Mouse (Mus musculus): Measurements from ENCODE around the gene Lct. TPM values are rescaled to one million over a fixed set of nuclear protein-coding genes. Genes with fewer than 3 reads are reported as not detected.
"Not testable (repeated sequence)": the region's sequence is repeated elsewhere in the genome, so short reads cannot be mapped to it uniquely, and the experiment has no call there.

Gene Lct
- polyA plus RNA-seq, 1 experiment from 2014 or later: 0.05 TPM

GRCm38 (mm10) chr1:128357452-128357851 lies 29.3 kb upstream of the Lct start:
- Histone ChIP-seq H3K27ac (ENCODE audit: low read depth, low read length) (no peak overlapping the region), H3K4me3 (ENCODE audit: low read depth, low read length) (no peak overlapping the region), H3K4me1 (ENCODE audit: control insufficient read depth, insufficient read depth, low read length) (peaks cover 6% of the 10 kb centered on the region; the same call in 1 of the 2 replicates), H3K4me2 (ENCODE audit: low read length) (peak overlapping the region; percentile 59), H3K9me3 (replicated peaks; ENCODE audit: control insufficient read depth, low read length) (no peaks in the 10 kb centered on the region), H3K27me3 (replicated peaks; ENCODE audit: control insufficient read depth, insufficient read depth, low read length) (no peaks in the 10 kb centered on the region), H3K9ac (ENCODE audit: low read length) (no peak overlapping the region), H3K36me3 (ENCODE audit: control insufficient read depth, insufficient read depth, low read length) (peaks cover 36% of the 10 kb centered on the region)
- DNase-seq (ENCODE audit: low spot score) (no peak), ATAC-seq (no peak)
- 60% methylated on average over 3 of the region's 3 CpGs for WGBS

GRCm38 (mm10) chr1:128353092-128353491 lies 25.0 kb upstream of the Lct start:
- H3K4me3 ChIP-seq (ENCODE audit: low read depth, low read length): no peak overlapping the region
- no peak for ATAC-seq
- WGBS: 87% methylated on average over 3 of the region's 3 CpGs

GRCm38 (mm10) chr1:128344232-128344631 lies 16.1 kb upstream of the Lct start:
- Histone ChIP-seq H3K27me3 (replicated peaks; ENCODE audit: control insufficient read depth, insufficient read depth, low read length) (no peaks in the 10 kb centered on the region), H3K36me3 (ENCODE audit: control insufficient read depth, insufficient read depth, low read length) (peaks cover 64% of the 10 kb centered on the region), H3K4me1 (ENCODE audit: control insufficient read depth, insufficient read depth, low read length) (no peaks in the 10 kb centered on the region), H3K27ac (ENCODE audit: low read depth, low read length) (no peak overlapping the region), H3K9ac (ENCODE audit: low read length) (no peak overlapping the region), H3K4me2 (ENCODE audit: low read length) (no peak overlapping the region), H3K4me3 (ENCODE audit: low read depth, low read length) (no peak overlapping the region), H3K9me3 (replicated peaks; ENCODE audit: control insufficient read depth, low read length) (no peaks in the 10 kb centered on the region)
- peak; percentile 21 for DNase-seq (ENCODE audit: low spot score)
- ATAC-seq: peak; percentile 67; the same call in 1 of the 2 replicates
- WGBS: 19% methylated on average over 10 of the region's 10 CpGs

More at GRCm38 (mm10) chr1:128353092-128353491, 25.0 kb upstream of the Lct start:
- no peak overlapping the region for H3K27ac ChIP-seq (ENCODE audit: low read depth, low read length)
- H3K4me1 ChIP-seq (ENCODE audit: control insufficient read depth, insufficient read depth, low read length): peaks cover 4% of the 10 kb centered on the region; the same call in 1 of the 2 replicates
- peaks cover 59% of the 10 kb centered on the region for H3K36me3 ChIP-seq (ENCODE audit: control insufficient read depth, insufficient read depth, low read length)
- H3K4me2 ChIP-seq (ENCODE audit: low read length): no peak overlapping the region
- no peaks in the 10 kb centered on the region for H3K9me3 ChIP-seq (replicated peaks; ENCODE audit: control insufficient read depth, low read length)
- H3K9ac ChIP-seq (ENCODE audit: low read length): no peak overlapping the region
- DNase-seq (ENCODE audit: low spot score): no peak
- no peaks in the 10 kb centered on the region for H3K27me3 ChIP-seq (replicated peaks; ENCODE audit: control insufficient read depth, insufficient read depth, low read length)

DNA sequence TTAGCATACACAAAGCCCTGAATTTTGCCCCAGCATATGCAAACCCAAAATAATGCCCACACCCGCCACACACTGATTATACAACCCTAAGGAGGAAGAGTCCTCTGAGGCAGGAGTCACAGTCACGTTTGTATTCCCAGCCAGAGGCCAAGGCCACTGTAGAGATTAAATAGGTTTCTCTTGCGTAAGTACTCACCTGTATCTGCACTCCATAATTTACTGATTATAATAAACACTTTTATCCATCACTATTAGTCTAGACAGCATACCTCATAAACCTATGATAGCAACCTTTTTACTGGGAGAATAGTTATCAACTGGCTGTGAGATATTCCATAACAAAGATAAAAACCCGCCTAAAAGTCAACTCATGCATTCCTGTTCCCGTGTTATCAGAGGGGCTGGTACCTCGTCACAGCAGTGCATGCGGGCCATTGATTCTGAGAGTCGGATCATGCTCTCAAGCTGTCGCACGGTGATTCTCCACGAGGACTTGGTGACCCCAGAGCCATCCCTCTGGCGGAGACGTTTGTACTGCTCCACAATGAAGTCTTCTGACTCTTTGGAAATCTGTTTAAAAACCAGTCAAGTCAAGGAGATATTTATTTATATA lies 9.7 kb upstream of the Lct start:
- DNase-seq (ENCODE audit: low spot score) (no peak), ATAC-seq (no peak)
- Histone ChIP-seq H3K36me3 (ENCODE audit: control insufficient read depth, insufficient read depth, low read length) (peaks cover 74% of the 10 kb centered on the region), H3K4me3 (ENCODE audit: low read depth, low read length) (no peak overlapping the region), H3K9me3 (replicated peaks; ENCODE audit: control insufficient read depth, low read length) (no peaks in the 10 kb centered on the region), H3K4me1 (ENCODE audit: control insufficient read depth, insufficient read depth, low read length) (no peaks in the 10 kb centered on the region), H3K27me3 (replicated peaks; ENCODE audit: control insufficient read depth, insufficient read depth, low read length) (no peaks in the 10 kb centered on the region), H3K4me2 (ENCODE audit: low read length) (no peak overlapping the region), H3K27ac (ENCODE audit: low read depth, low read length) (no peak overlapping the region), H3K9ac (ENCODE audit: low read length) (no peak overlapping the region)
- WGBS: 92% methylated on average over 13 of the region's 13 CpGs

DNA sequence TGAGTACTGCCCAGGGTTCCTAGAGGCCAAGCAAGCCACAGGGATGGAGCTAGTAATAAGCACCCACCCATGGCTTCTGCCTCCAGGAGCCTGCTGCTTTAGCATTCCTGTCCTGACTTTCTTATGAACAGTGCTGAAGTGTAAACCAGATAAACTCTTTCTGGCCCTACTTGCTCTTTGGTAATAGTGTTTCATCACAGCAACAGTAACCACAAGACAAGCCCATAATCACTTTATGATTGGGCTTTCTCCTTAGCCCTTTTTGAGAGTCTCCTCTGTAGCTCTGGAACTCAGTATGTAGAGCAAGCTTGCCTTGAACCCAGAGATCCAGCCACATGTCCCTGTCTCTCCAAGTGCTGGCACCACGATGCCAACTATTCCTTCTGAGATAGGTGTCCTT lies 2.2 kb upstream of the Lct start:
- no peaks in the 10 kb centered on the region for H3K27me3 ChIP-seq (replicated peaks; ENCODE audit: control insufficient read depth, insufficient read depth, low read length)
- no peaks in the 10 kb centered on the region for H3K4me1 ChIP-seq (ENCODE audit: control insufficient read depth, insufficient read depth, low read length)
- peaks cover 50% of the 10 kb centered on the region for H3K36me3 ChIP-seq (ENCODE audit: control insufficient read depth, insufficient read depth, low read length)
- no peaks in the 10 kb centered on the region for H3K9me3 ChIP-seq (replicated peaks; ENCODE audit: control insufficient read depth, low read length)
- no peak overlapping the region for H3K27ac ChIP-seq (ENCODE audit: low read depth, low read length)
- H3K4me2 ChIP-seq (ENCODE audit: low read length): no peak overlapping the region
- WGBS: 100% methylated on average over 1 of the region's 1 CpGs
- no peak overlapping the region for H3K9ac ChIP-seq (ENCODE audit: low read length)
- no peak overlapping the region for H3K4me3 ChIP-seq (ENCODE audit: low read depth, low read length)
- DNase-seq (ENCODE audit: low spot score) (no peak), ATAC-seq (no peak)

DNA sequence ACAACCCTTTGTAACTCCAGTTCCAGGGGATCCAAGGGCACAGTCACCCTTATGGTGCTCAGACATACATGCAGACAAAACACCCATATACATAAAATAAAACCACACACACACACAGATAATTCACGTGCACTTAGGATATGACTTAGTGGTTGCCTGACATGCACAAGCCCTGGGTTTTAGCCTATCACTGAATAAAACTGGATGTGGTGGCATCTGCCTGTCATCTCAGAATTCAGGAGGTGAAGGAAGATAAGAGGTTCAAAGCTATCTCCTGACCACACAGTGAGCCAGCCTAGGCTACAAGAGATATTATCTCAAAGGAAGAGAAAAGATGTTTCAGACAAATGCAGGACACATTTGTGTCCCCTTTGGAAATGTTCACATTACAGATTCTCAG lies 953 bp downstream of the Lct start:
- no peaks in the 10 kb centered on the region for H3K9me3 ChIP-seq (replicated peaks; ENCODE audit: control insufficient read depth, low read length)
- H3K27ac ChIP-seq (ENCODE audit: low read depth, low read length): no peak overlapping the region
- no peaks in the 10 kb centered on the region for H3K27me3 ChIP-seq (replicated peaks; ENCODE audit: control insufficient read depth, insufficient read depth, low read length)
- WGBS: 87% methylated on average over 1 of the region's 1 CpGs
- no peak overlapping the region for H3K4me3 ChIP-seq (ENCODE audit: low read depth, low read length)
- peaks cover 19% of the 10 kb centered on the region for H3K36me3 ChIP-seq (ENCODE audit: control insufficient read depth, insufficient read depth, low read length)
- no peak overlapping the region for H3K9ac ChIP-seq (ENCODE audit: low read length)
- DNase-seq (ENCODE audit: low spot score) (no peak), ATAC-seq (no peak)
- H3K4me2 ChIP-seq (ENCODE audit: low read length): no peak overlapping the region
- no peaks in the 10 kb centered on the region for H3K4me1 ChIP-seq (ENCODE audit: control insufficient read depth, insufficient read depth, low read length)

- Histone ChIP-seq H3K27ac (ENCODE audit: low read depth, low read length) (no peak overlapping the region), H3K9me3 (replicated peaks; ENCODE audit: control insufficient read depth, low read length) (no peaks in the 10 kb centered on the region), H3K4me3 (ENCODE audit: low read depth, low read length) (no peak overlapping the region), H3K27me3 (replicated peaks; ENCODE audit: control insufficient read depth, insufficient read depth, low read length) (no peaks in the 10 kb centered on the region), H3K36me3 (ENCODE audit: control insufficient read depth, insufficient read depth, low read length) (0 out of 2 replicates have a peak, but pooled peaks cover 8% of the 10 kb centered on the region), H3K9ac (ENCODE audit: low read length) (no peak overlapping the region), H3K4me2 (ENCODE audit: low read length) (no peak overlapping the region), H3K4me1 (ENCODE audit: control insufficient read depth, insufficient read depth, low read length) (no peaks in the 10 kb centered on the region)
- DNase-seq (ENCODE audit: low spot score) (peak; percentile 52), ATAC-seq (no peak)
- WGBS: 93% methylated on average over 2 of the region's 2 CpGs
Measured at GRCm38 (mm10) chr1:128324776-128325175, 3.3 kb downstream of the Lct start.

- Histone ChIP-seq H3K9me3 (replicated peaks; ENCODE audit: control insufficient read depth, low read length) (no peaks in the 10 kb centered on the region), H3K9ac (ENCODE audit: low read length) (no peak overlapping the region), H3K27me3 (replicated peaks; ENCODE audit: control insufficient read depth, insufficient read depth, low read length) (no peaks in the 10 kb centered on the region), H3K4me3 (ENCODE audit: low read depth, low read length) (no peak overlapping the region), H3K4me2 (ENCODE audit: low read length) (no peak overlapping the region), H3K36me3 (ENCODE audit: control insufficient read depth, insufficient read depth, low read length) (0 out of 2 replicates have a peak, but pooled peaks cover 8% of the 10 kb centered on the region), H3K4me1 (ENCODE audit: control insufficient read depth, insufficient read depth, low read length) (no peaks in the 10 kb centered on the region), H3K27ac (ENCODE audit: low read depth, low read length) (no peak overlapping the region)
- ATAC-seq (no peak), DNase-seq (ENCODE audit: low spot score) (no peak)
- 92% methylated on average over 8 of the region's 8 CpGs for WGBS
Measured at GRCm38 (mm10) chr1:128323026-128323643, 5.0 kb downstream of the Lct start.

- not testable (repeated sequence) for H3K9ac ChIP-seq (ENCODE audit: low read length); ATAC-seq; H3K9me3 ChIP-seq (replicated peaks; ENCODE audit: control insufficient read depth, low read length); H3K4me3 ChIP-seq (ENCODE audit: low read depth, low read length); H3K36me3 ChIP-seq (ENCODE audit: control insufficient read depth, insufficient read depth, low read length); DNase-seq (ENCODE audit: low spot score); H3K4me2 ChIP-seq (ENCODE audit: low read length); H3K27ac ChIP-seq (ENCODE audit: low read depth, low read length); H3K27me3 ChIP-seq (replicated peaks; ENCODE audit: control insufficient read depth, insufficient read depth, low read length); H3K4me1 ChIP-seq (ENCODE audit: control insufficient read depth, insufficient read depth, low read length)
- WGBS: 84% methylated on average over 6 of the region's 6 CpGs
Measured at GRCm38 (mm10) chr1:128319266-128319665, 8.9 kb downstream of the Lct start.

Data from forebrain, embryonic 14.5 days (tissue).